Mouse (Mus musculus) heart, adult 2 months (tissue): ENCODE data around the gene Pdss2. TPM values are rescaled to one million over a fixed set of nuclear protein-coding genes. Genes with fewer than 3 reads are reported as not detected.

ENCODE experiments used
- DNase-seq, 2 experiments: peaks; one replicate each; pipeline ENCODE4 v3.0.0; 2021
- H3K27ac ChIP-seq: fragments of 200-600 bp; 2 replicates; pipeline ENCODE4 v1.8.1; 2022
- H3K27me3 ChIP-seq: fragments of 200-500 bp; 2 replicates; pipeline ENCODE4 v1.6.1; 2012; ENCODE audit warnings: mild to moderate bottlenecking, low read length, inconsistent platforms, mixed read lengths; ENCODE audit not compliant: control insufficient read depth, insufficient read depth
- H3K36me3 ChIP-seq: fragments of 200-500 bp; 2 replicates; pipeline ENCODE4 v1.6.1; 2012; ENCODE audit warnings: low read length, inconsistent platforms; ENCODE audit not compliant: control insufficient read depth, insufficient read depth
- H3K4me1 ChIP-seq: fragments of 200-500 bp; 2 replicates; pipeline ENCODE4 v1.6.1; 2011; ENCODE audit warnings: low read length; ENCODE audit not compliant: control insufficient read depth, insufficient read depth
- H3K4me3 ChIP-seq: fragments of 200-600 bp; 2 replicates; pipeline ENCODE4 v1.8.1; 2022
- H3K79me2 ChIP-seq: fragments of 200-500 bp; replicated peaks from 2 replicates; pipeline ENCODE4 v1.6.1; 2012; ENCODE audit warnings: mild to moderate bottlenecking, inconsistent platforms, low read length, moderate library complexity, mixed read lengths; ENCODE audit not compliant: control insufficient read depth, insufficient read depth
- H3K9ac ChIP-seq: fragments of 200-500 bp; 2 replicates; pipeline ENCODE4 v1.6.1; 2012; ENCODE audit warnings: low read depth, mild to moderate bottlenecking, control low read depth, inconsistent platforms, low read length, mixed read lengths
- CTCF ChIP-seq: fragments of 200-600 bp; IDR thresholded peaks from 2 replicates; pipeline ENCODE4 v1.8.1; 2022; ENCODE audit warnings: antibody characterized with exemption, mild to moderate bottlenecking, moderate library complexity
- EP300 ChIP-seq: fragments of 200-500 bp; IDR thresholded peaks from 2 replicates; pipeline ENCODE4 v1.6.1; 2011; ENCODE audit warnings: low read depth, low read length, control low read depth; ENCODE audit not compliant: insufficient read depth
- POLR2A ChIP-seq: fragments of 200-500 bp; IDR thresholded peaks from 2 replicates; pipeline ENCODE4 v1.6.1; 2011; ENCODE audit warnings: mild to moderate bottlenecking, low read depth, low read length, control low read depth; ENCODE audit not compliant: insufficient read depth
- WGBS: fragments of 180-500 bp; shearing (Covaris S2); methylation state at CpG from one replicate; pipeline ENCODE4 v1.1.7; 2018; 5-methylcytosine and 5-hydroxymethylcytosine counted together
- intact Hi-C: fragments of 180-260 bp; cut with DNase I; formaldehyde crosslinking; loops from one replicate; pipeline ENCODE4 v1.15.1; 2025
- polyA plus RNA-seq: library from polyadenylated mRNA; depleted of rRNA; stranded (reverse); fragments of >200 nt; gene quantifications from 2 replicates; pipeline ENCODE4 v1.2.3, GENCODE M21; 2012
- total RNA-seq, 2 experiments: library from RNA; stranded (reverse); gene quantifications; 2 replicates each; pipeline ENCODE4 v1.2.3; 2021

The Pdss2 gene
- total and polyA plus RNA-seq, 3 experiments: 16.6 to 33.7 (median 31.1) TPM

- H3K4me1 ChIP-seq: no peaks in the 10 kb centered on the region
- H3K4me3 ChIP-seq: no peak overlapping the region
- no peak overlapping the region for H3K27ac ChIP-seq
- no peak for DNase-seq
- no peak overlapping the region for H3K9ac ChIP-seq
- H3K27me3 ChIP-seq: no peaks in the 10 kb centered on the region
- intact Hi-C loops: no loop called here
- 91% methylated on average over 6 of the region's 6 CpGs for WGBS
- H3K79me2 ChIP-seq: no peaks in the 10 kb centered on the region
- no peaks in the 10 kb centered on the region for H3K36me3 ChIP-seq
- TF ChIP-seq CTCF (no peak), EP300 (no peak), POLR2A (no peak)
These were observed 141.7 kb downstream of the Pdss2 start for GRCm38 (mm10) chr10:43362947-43363346.

DNA sequence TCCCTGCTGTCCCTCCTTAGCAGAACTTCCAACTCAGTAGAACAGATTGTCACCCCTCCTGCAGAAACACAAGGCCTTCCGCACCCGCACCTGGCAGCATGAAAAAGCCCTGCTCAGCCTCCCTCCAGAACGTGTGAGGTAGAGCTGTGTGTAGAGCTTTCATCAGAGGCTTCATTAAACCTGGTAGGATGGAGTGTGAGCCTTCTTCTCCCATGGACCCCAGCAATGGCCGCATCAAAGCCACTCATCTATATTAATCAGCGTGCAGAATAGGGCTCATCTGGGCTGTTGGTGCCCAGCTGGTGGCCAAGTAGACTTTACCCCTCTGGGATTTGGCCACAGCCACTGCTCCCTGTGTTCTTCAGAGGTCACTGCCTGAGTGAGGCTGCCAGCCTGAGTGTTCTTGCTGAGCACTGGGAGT, 142.2 kb downstream of the Pdss2 start:
- WGBS: 90% methylated on average over 5 of the region's 5 CpGs
- no peaks in the 10 kb centered on the region for H3K36me3 ChIP-seq
- no peak overlapping the region for H3K9ac ChIP-seq
- intact Hi-C loops: no loop called here
- H3K27ac ChIP-seq: no peak overlapping the region
- H3K27me3 ChIP-seq: no peaks in the 10 kb centered on the region
- no peaks in the 10 kb centered on the region for H3K79me2 ChIP-seq
- TF ChIP-seq POLR2A: no peak
- no peak for TF ChIP-seq CTCF
- TF ChIP-seq EP300: no peak
- no peaks in the 10 kb centered on the region for H3K4me1 ChIP-seq
- DNase-seq: no peak
- no peak overlapping the region for H3K4me3 ChIP-seq

GRCm38 (mm10) chr10:43365909-43366308, 144.6 kb downstream of the Pdss2 start:
- TF ChIP-seq CTCF (no peak), EP300 (no peak), POLR2A (no peak)
- no peaks in the 10 kb centered on the region for H3K4me1 ChIP-seq
- H3K79me2 ChIP-seq: no peaks in the 10 kb centered on the region
- H3K27me3 ChIP-seq: no peaks in the 10 kb centered on the region
- H3K36me3 ChIP-seq: no peaks in the 10 kb centered on the region
- H3K9ac ChIP-seq: no peak overlapping the region
- H3K27ac ChIP-seq: no peak overlapping the region
- 96% methylated on average over 4 of the region's 4 CpGs for WGBS
- no peak overlapping the region for H3K4me3 ChIP-seq
- intact Hi-C loops: no loop called here
- DNase-seq: no peak

DNA sequence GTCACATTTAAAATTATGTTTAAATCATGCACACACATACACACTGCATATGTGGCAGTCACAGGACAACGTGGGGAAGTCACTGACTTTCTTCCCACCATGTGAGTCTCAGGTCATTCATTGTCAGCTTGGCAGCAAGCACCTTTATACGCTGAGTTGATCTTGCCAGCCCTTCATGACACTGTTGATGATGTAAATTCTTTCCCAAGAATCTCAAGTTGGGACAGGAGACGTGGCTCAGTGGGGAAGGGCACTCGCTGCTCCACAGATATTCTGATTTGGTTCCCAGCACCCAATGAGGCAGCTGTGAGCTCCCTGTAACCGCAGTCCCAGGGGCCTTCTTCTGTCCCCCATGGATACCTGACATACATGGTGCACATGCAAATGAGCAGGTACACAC, 147.3 kb downstream of the Pdss2 start:
- TF ChIP-seq POLR2A (no peak), EP300 (no peak), CTCF (no peak)
- no peaks in the 10 kb centered on the region; the same call in 1 of the 2 replicates for H3K36me3 ChIP-seq

GRCm38 (mm10) chr10:43372315-43372714, 151.0 kb downstream of the Pdss2 start:
- WGBS: 48% methylated on average over 7 of the region's 7 CpGs
- 0 out of 2 replicates have a peak, but pooled peaks have one; percentile 14 for TF ChIP-seq EP300
- TF ChIP-seq POLR2A: no peak; the same call in 1 of the 2 replicates
- no peak for TF ChIP-seq CTCF
- no peaks in the 10 kb centered on the region; the same call in 1 of the 2 replicates for H3K36me3 ChIP-seq
- intact Hi-C loops: loop anchor here (2.0 kb wide), 1 partner anchor 366 kb away; no protein-coding TSS in a partner anchor
- H3K27ac ChIP-seq: peak overlapping the region; percentile 64
- peak; percentile 57 to 81 for DNase-seq
- no peak overlapping the region for H3K4me3 ChIP-seq
- H3K4me1 ChIP-seq: peaks cover 2% of the 10 kb centered on the region; the same call in 1 of the 2 replicates
- H3K9ac ChIP-seq: no peak overlapping the region
- H3K27me3 ChIP-seq: no peaks in the 10 kb centered on the region
- H3K79me2 ChIP-seq: no peaks in the 10 kb centered on the region

More for the DNA sequence above, 147.3 kb downstream of the Pdss2 start:
- Histone ChIP-seq H3K27ac (no peak overlapping the region), H3K4me1 (peaks cover 2% of the 10 kb centered on the region; the same call in 1 of the 2 replicates), H3K79me2 (no peaks in the 10 kb centered on the region), H3K9ac (no peak overlapping the region), H3K27me3 (no peaks in the 10 kb centered on the region), H3K4me3 (no peak overlapping the region)
- no peak for DNase-seq
- WGBS: 92% methylated on average over 5 of the region's 5 CpGs
- intact Hi-C loops: no loop called here

DNA sequence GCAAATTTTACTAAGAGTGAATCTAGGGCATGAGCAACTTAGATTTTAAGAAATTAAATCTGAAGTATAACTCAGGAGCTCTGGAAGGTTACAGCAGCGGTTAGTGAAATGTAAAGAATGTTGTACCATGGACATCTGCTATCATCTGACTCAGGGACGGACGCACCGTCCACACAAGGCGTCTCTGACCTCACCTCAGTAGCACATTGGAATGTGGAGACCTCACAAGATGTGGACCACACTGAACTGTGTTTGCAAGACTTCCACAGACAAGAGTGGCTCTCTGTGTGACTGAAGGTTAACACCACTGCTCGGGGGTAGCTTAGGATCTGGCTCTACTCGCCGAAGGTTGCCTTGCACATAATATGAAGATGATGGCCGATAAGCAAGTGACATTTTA, 151.7 kb downstream of the Pdss2 start:
- H3K27ac ChIP-seq: peak overlapping the region; percentile 64; the same call in 1 of the 2 replicates
- intact Hi-C loops: loop anchor here (2.0 kb wide), 1 partner anchor 366 kb away; no protein-coding TSS in a partner anchor
- peaks cover 2% of the 10 kb centered on the region; the same call in 1 of the 2 replicates for H3K4me1 ChIP-seq
- H3K79me2 ChIP-seq: no peaks in the 10 kb centered on the region
- no peaks in the 10 kb centered on the region for H3K27me3 ChIP-seq
- no peaks in the 10 kb centered on the region; the same call in 1 of the 2 replicates for H3K36me3 ChIP-seq
- no peak overlapping the region for H3K4me3 ChIP-seq
- no peak overlapping the region for H3K9ac ChIP-seq
- no peak for DNase-seq
- TF ChIP-seq POLR2A (no peak), CTCF (no peak), EP300 (no peak)
- 82% methylated on average over 9 of the region's 9 CpGs for WGBS
